Mouse (Mus musculus): ENCODE measurements around the gene Glipr2. TPM values are rescaled to one million over a fixed set of nuclear protein-coding genes. Genes with fewer than 3 reads are reported as not detected.

Glipr2 gene
- polyA plus RNA-seq, 1 experiment, result 156 TPM

DNA sequence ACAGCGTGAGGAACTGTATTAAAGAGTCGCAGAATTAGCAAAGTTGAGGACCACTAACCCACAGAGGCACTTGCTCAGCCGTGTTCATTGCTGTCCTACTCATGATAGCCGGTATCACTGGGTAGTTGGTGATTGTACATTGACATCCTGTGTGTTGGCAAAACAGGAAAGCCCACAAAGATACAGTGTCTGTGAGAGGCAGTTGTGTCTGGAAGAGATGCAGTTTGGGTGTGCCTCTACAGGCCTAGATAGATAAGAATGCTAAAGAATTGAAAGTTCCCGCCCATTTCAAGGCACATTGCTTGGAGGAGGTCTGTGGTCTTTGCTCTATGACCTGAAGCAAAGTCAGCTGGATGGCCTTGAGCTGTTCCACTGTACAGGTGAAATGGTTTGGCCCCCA is 46.9 kb downstream of the Glipr2 start, which contains the start of gene Clta:
Gene Clta (plus strand): TSS at position 327 of the 400 bp plus-strand sequence.
- H3K4me1 ChIP-seq (ENCODE audit: control insufficient read depth, insufficient read depth, low read length), result no peaks in the 10 kb centered on the region
- H3K9me3 ChIP-seq (replicated peaks; ENCODE audit: control insufficient read depth, insufficient read depth, low read length, poor library complexity, severe bottlenecking), result no peaks in the 10 kb centered on the region
- H3K27me3 ChIP-seq (ENCODE audit: control insufficient read depth, insufficient read depth, low read length, poor library complexity, severe bottlenecking), result no peaks in the 10 kb centered on the region
- no peak within 1 kb of the TSS for H3K27ac ChIP-seq (ENCODE audit: insufficient read depth, low read length)
- TF ChIP-seq POLR2A (IDR thresholded peaks at IDR 0.05; ENCODE audit: insufficient read depth, low read length) (no peak), CTCF (IDR thresholded peaks at IDR 0.05; ENCODE audit: low read depth, low read length) (no peak), EP300 (IDR thresholded peaks at IDR 0.05; ENCODE audit: insufficient read depth, low read depth, low read length) (no peak)
- H3K4me3 ChIP-seq (ENCODE audit: low read depth, low read length), result peak within 1 kb of the TSS; percentile 77
- H3K9ac ChIP-seq (ENCODE audit: low read depth, poor library complexity, severe bottlenecking), result peak within 1 kb of the TSS; percentile 47; the same call in 1 of the 2 replicates
- H3K36me3 ChIP-seq (ENCODE audit: control insufficient read depth, insufficient read depth, low read length, poor library complexity, severe bottlenecking), result no peaks in the 10 kb centered on the region

DNA sequence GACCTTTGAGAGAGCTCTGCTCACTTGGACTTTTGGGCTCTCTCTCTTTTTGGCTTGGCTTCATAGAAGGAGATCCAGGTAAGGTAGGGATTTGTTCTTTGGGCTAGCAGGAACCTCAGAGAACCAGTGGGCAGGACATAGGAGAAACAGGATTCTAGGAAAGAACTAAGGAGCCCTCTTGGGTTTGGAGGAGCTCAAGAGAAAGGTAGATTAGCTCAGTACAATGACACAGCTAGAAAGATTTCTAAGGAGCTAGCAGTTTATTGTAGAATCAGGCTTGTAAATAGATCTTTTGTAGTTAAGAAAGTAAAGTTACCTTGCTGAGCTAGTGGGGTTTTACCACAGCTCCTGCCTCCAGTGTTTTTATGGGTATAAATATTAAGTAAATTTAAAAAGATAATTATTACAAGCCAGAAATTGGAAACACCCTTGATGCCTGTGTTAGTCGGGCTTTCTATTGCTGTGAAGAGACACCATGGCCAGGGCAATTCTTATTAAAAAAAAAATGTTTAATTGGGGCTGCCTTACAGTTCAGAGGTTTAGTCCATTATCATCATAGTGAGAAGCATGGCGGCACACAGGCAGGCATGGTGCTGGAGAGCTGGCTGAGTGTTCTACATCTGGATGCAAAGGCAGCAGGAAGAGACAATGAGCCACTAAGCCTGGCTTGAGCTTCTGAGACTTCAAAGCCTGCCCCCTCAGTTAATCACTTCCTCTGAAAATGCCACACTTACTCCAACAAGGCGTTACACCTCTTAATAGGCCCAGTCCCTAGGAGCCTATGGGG is 47.6 kb downstream of the Glipr2 start:
- no peaks in the 10 kb centered on the region for H3K9me3 ChIP-seq (replicated peaks; ENCODE audit: control insufficient read depth, insufficient read depth, low read length, poor library complexity, severe bottlenecking)
- no peak overlapping the region for H3K4me3 ChIP-seq (ENCODE audit: low read depth, low read length)
- no peaks in the 10 kb centered on the region for H3K27me3 ChIP-seq (ENCODE audit: control insufficient read depth, insufficient read depth, low read length, poor library complexity, severe bottlenecking)
- H3K9ac ChIP-seq (ENCODE audit: low read depth, poor library complexity, severe bottlenecking), result no peak overlapping the region
- TF ChIP-seq POLR2A (IDR thresholded peaks at IDR 0.05; ENCODE audit: insufficient read depth, low read length), result no peak
- H3K27ac ChIP-seq (ENCODE audit: insufficient read depth, low read length), result no peak overlapping the region
- no peaks in the 10 kb centered on the region for H3K36me3 ChIP-seq (ENCODE audit: control insufficient read depth, insufficient read depth, low read length, poor library complexity, severe bottlenecking)
- H3K4me1 ChIP-seq (ENCODE audit: control insufficient read depth, insufficient read depth, low read length), result no peaks in the 10 kb centered on the region

DNA sequence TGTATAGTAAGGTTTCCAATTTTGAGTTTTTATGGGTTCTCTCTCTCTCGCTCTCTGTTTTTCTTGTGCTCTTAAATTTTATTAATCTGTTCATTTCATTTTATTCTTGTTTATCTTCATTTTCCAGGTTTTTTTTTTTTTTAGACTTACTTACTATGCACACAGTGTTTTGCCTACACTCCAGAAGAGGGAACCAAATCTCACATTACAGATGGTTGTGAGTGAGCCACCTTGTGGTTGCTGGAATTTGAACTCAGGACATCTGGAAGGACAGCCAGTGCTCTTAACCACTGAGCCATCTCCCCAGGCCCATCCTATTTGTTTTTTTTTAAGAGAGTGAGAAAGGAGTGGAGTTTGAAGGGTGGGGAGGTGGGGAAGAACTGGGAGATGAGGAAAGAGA is 53.0 kb downstream of the Glipr2 start:
- H3K4me1 ChIP-seq (ENCODE audit: control insufficient read depth, insufficient read depth, low read length), result peaks cover 2% of the 10 kb centered on the region
- H3K9me3 ChIP-seq (replicated peaks; ENCODE audit: control insufficient read depth, insufficient read depth, low read length, poor library complexity, severe bottlenecking), result no peaks in the 10 kb centered on the region
- H3K27me3 ChIP-seq (ENCODE audit: control insufficient read depth, insufficient read depth, low read length, poor library complexity, severe bottlenecking), result no peaks in the 10 kb centered on the region
- no peak overlapping the region for H3K9ac ChIP-seq (ENCODE audit: low read depth, poor library complexity, severe bottlenecking)
- TF ChIP-seq CTCF (IDR thresholded peaks at IDR 0.05; ENCODE audit: low read depth, low read length) (no peak), POLR2A (IDR thresholded peaks at IDR 0.05; ENCODE audit: insufficient read depth, low read length) (no peak), EP300 (IDR thresholded peaks at IDR 0.05; ENCODE audit: insufficient read depth, low read depth, low read length) (no peak)
- H3K36me3 ChIP-seq (ENCODE audit: control insufficient read depth, insufficient read depth, low read length, poor library complexity, severe bottlenecking), result peaks cover 15% of the 10 kb centered on the region
- no peak overlapping the region for H3K27ac ChIP-seq (ENCODE audit: insufficient read depth, low read length)
- H3K4me3 ChIP-seq (ENCODE audit: low read depth, low read length), result no peak overlapping the region

DNA sequence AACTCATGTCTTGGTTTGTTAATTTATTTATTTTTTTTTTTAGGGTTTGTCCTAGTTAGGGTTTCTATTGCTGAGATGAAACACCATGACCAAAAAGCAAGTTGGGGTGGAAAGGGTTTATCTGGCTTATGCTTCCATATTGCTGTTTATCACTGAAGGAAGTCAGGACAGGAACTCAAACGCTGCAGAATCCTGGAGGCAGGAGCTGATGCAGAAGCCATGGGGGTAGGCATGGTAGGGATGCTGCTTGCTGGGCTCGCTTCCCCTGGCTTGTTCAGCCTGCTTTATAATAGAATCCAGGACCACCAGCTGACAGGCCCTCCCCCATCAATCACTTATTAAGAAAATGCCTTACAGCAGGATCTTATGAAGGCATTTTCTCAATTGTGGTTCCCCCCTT is 53.7 kb downstream of the Glipr2 start:
- Histone ChIP-seq H3K4me1 (ENCODE audit: control insufficient read depth, insufficient read depth, low read length) (peaks cover 2% of the 10 kb centered on the region), H3K27me3 (ENCODE audit: control insufficient read depth, insufficient read depth, low read length, poor library complexity, severe bottlenecking) (no peaks in the 10 kb centered on the region), H3K9me3 (replicated peaks; ENCODE audit: control insufficient read depth, insufficient read depth, low read length, poor library complexity, severe bottlenecking) (no peaks in the 10 kb centered on the region), H3K4me3 (ENCODE audit: low read depth, low read length) (peak overlapping the region; percentile 48; the same call in 1 of the 2 replicates), H3K36me3 (ENCODE audit: control insufficient read depth, insufficient read depth, low read length, poor library complexity, severe bottlenecking) (peaks cover 15% of the 10 kb centered on the region), H3K9ac (ENCODE audit: low read depth, poor library complexity, severe bottlenecking) (peak overlapping the region; percentile 48), H3K27ac (ENCODE audit: insufficient read depth, low read length) (no peak overlapping the region)
- no peak for TF ChIP-seq CTCF (IDR thresholded peaks at IDR 0.05; ENCODE audit: low read depth, low read length)
- TF ChIP-seq POLR2A (IDR thresholded peaks at IDR 0.05; ENCODE audit: insufficient read depth, low read length), result no peak
- TF ChIP-seq EP300 (IDR thresholded peaks at IDR 0.05; ENCODE audit: insufficient read depth, low read depth, low read length), result no peak

DNA sequence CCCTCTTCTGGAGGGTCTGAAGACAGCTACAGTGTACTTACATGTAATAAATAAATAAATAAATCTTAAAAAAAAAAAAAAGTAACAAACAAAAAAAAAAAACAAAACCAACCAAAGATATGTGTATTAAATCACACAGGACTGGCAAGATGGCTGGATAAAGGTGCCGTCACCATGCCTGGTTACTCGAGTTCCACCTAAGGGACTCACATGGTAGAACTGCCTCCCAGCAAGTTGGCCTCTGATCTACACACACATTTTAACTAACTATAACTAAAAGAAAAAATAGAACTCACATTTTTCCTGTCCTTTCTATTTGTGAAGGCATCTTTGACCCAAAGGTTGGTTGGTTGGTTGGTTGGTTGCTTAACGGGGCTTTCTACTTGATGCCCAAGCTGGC is 54.6 kb downstream of the Glipr2 start:
- Histone ChIP-seq H3K4me1 (ENCODE audit: control insufficient read depth, insufficient read depth, low read length) (peaks cover 2% of the 10 kb centered on the region), H3K9ac (ENCODE audit: low read depth, poor library complexity, severe bottlenecking) (peak overlapping the region; percentile 92), H3K4me3 (ENCODE audit: low read depth, low read length) (peak overlapping the region; percentile 89), H3K36me3 (ENCODE audit: control insufficient read depth, insufficient read depth, low read length, poor library complexity, severe bottlenecking) (peaks cover 18% of the 10 kb centered on the region), H3K27ac (ENCODE audit: insufficient read depth, low read length) (peak overlapping the region; percentile 45), H3K9me3 (replicated peaks; ENCODE audit: control insufficient read depth, insufficient read depth, low read length, poor library complexity, severe bottlenecking) (no peaks in the 10 kb centered on the region), H3K27me3 (ENCODE audit: control insufficient read depth, insufficient read depth, low read length, poor library complexity, severe bottlenecking) (no peaks in the 10 kb centered on the region)
- TF ChIP-seq EP300 (IDR thresholded peaks at IDR 0.05; ENCODE audit: insufficient read depth, low read depth, low read length) (no peak), CTCF (IDR thresholded peaks at IDR 0.05; ENCODE audit: low read depth, low read length) (no peak), POLR2A (IDR thresholded peaks at IDR 0.05; ENCODE audit: insufficient read depth, low read length) (no peak)
